Mouse (Mus musculus) frontal cortex, postnatal 10 days (tissue): Measurements from ENCODE around the gene Fxyd5.

Experiments
- DNase-seq, 2 experiments: peaks; one replicate each; pipeline ENCODE4 v3.0.0; 2022; ENCODE audit warnings: low spot score in 2 of 2, mixed read lengths in 1 of 2

Gene Fxyd5

GRCm38 (mm10) chr7:31060621-31061010 is 18.3 kb upstream of the Fxyd5 start:
- DNase-seq = no peak

- no peak for DNase-seq
Measured at GRCm38 (mm10) chr7:31059919-31060620, 17.8 kb upstream of the Fxyd5 start.

GRCm38 (mm10) chr7:31059108-31059507 is 16.8 kb upstream of the Fxyd5 start, which contains the start of gene Lgi4:
Lgi4 (plus strand) TSS chr7:31059342.
- peak; percentile 78 to 79 for DNase-seq

GRCm38 (mm10) chr7:31058211-31058610 is 15.9 kb upstream of the Fxyd5 start:
- DNase-seq = no peak

- no peak for DNase-seq
Measured at GRCm38 (mm10) chr7:31057730-31058129, 15.4 kb upstream of the Fxyd5 start.

GRCm38 (mm10) chr7:31057071-31057470 is 14.8 kb upstream of the Fxyd5 start, which contains the start of gene Fxyd1:
Fxyd1 (minus strand) TSS chr7:31057199.
- no peak for DNase-seq

- no peak for DNase-seq
Measured at GRCm38 (mm10) chr7:31056448-31056847, 14.2 kb upstream of the Fxyd5 start.

GRCm38 (mm10) chr7:31055883-31056282 is 13.6 kb upstream of the Fxyd5 start:
- no peak for DNase-seq

GRCm38 (mm10) chr7:31055354-31055824 is 13.1 kb upstream of the Fxyd5 start:
- DNase-seq = peak; percentile 52 to 63

GRCm38 (mm10) chr7:31054661-31055320 is 12.5 kb upstream of the Fxyd5 start:
- DNase-seq = no peak

- no peak for DNase-seq
Measured at GRCm38 (mm10) chr7:31053882-31054447, 11.7 kb upstream of the Fxyd5 start.

GRCm38 (mm10) chr7:31052636-31053434 is 10.6 kb upstream of the Fxyd5 start:
- DNase-seq = peak; percentile 68 to 71

- DNase-seq = no peak
Measured at GRCm38 (mm10) chr7:31052251-31052635, 10.0 kb upstream of the Fxyd5 start.

GRCm38 (mm10) chr7:31051321-31052021 is 9.2 kb upstream of the Fxyd5 start, which contains the start of gene Fxyd7:
Fxyd7 (minus strand) TSS chr7:31051467.
- peak in 1 of 2 experiments; percentile 50 for DNase-seq

GRCm38 (mm10) chr7:31050921-31051320 is 8.6 kb upstream of the Fxyd5 start:
- peak in 1 of 2 experiments; percentile 43 for DNase-seq

- no peak for DNase-seq
Measured at GRCm38 (mm10) chr7:31050487-31050886, 8.2 kb upstream of the Fxyd5 start.

- DNase-seq = peak; percentile 63
Measured at GRCm38 (mm10) chr7:31049846-31050281, 7.6 kb upstream of the Fxyd5 start.

GRCm38 (mm10) chr7:31049135-31049845 is 7.0 kb upstream of the Fxyd5 start:
- peak; percentile 53 for DNase-seq

- DNase-seq = no peak
Measured at GRCm38 (mm10) chr7:31041662-31042315, 492 bp downstream of the Fxyd5 start.

GRCm38 (mm10) chr7:31041023-31041407 is 1.3 kb downstream of the Fxyd5 start:
- no peak for DNase-seq
